Mouse (Mus musculus) heart, postnatal 0 days (tissue): ENCODE data around the gene Ccsap.

Experiments
- CTCF ChIP-seq: IDR thresholded peaks from 2 replicates; pipeline ENCODE4 v1.5.1; 2016; ENCODE audit warnings: antibody characterized with exemption, control low read depth, low read depth
- EP300 ChIP-seq: IDR thresholded peaks from 2 replicates; pipeline ENCODE4 v1.6.1; 2016; ENCODE audit warnings: antibody characterized with exemption, low read depth

DNA sequence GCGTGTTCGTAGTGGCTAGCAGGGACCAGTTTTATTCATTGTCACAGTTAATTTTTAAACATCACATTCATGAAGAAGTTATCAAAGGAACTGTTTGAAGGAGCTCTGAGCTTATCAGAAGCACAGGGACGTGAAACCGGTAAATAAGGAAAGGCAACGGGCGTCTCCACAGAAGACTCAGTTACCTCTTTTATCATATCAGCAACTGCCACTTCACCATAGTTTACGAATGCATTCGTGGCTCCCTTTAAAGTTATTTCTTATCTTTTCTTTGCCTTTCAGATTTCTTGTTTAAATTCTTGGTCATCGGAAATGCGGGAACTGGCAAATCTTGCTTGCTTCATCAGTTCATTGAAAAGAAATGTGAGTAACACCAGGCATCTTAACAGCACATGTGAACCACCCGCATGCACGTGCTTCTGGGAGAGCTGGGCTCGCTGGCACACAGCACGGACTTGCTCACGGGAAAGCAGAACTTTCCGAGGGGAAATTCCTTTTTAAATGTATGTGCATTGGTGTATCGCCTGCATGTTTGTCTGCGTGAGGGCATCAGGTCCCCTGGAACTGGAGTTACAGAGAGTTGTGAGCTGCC is 36.4 kb downstream of the Ccsap start:
- TF ChIP-seq CTCF, result no peak
- TF ChIP-seq EP300, result no peak
